ENCODE assay signal across 9 mouse cellular contexts in genomic region chr6:91901505-91901904, GRCm38 (mm10). TPM values are rescaled to one million over a fixed set of nuclear protein-coding genes. Genes with fewer than 3 reads are reported as not detected.
DNase-seq lines count a peak whose midpoint lies in the region; ATAC-seq and TF ChIP-seq lines count a peak whose summit lies in the region.
"Had no signal": no experiment of that assay in that cellular context is flagged by ENCODE, and none has a peak within 500 bp of the region (broad histone marks: within the 10 kb centered on the region; RNA-seq: fewer than 3 reads in every experiment).

No protein-coding gene starts in this region.

- H3K27ac ChIP-seq in ES-Bruce4 (ENCODE audit: insufficient read depth, low read length): no peak overlapping the region
- H3K27ac ChIP-seq in bone marrow macrophage, adult 2 months (ENCODE audit: insufficient read depth, low read depth, low read length): no peak overlapping the region
- H3K27ac ChIP-seq in embryonic facial prominence, embryonic 15.5 days (replicated peaks): no peak overlapping the region
- no peak overlapping the region for H3K27ac ChIP-seq in heart, embryonic 10.5 days
- H3K27ac ChIP-seq in liver, embryonic 14.5 days: no peak overlapping the region
- H3K27ac ChIP-seq: limb, embryonic 12.5 days had no signal

- H3K4me2 ChIP-seq in embryonic facial prominence, embryonic 15.5 days (replicated peaks): no peak overlapping the region
- no peak overlapping the region for H3K4me2 ChIP-seq in liver, embryonic 14.5 days (ENCODE audit: low read depth)
- H3K4me2 ChIP-seq: limb, embryonic 12.5 days had no signal

- 29% methylated on average over 5 of the region's 5 CpGs for WGBS in embryonic facial prominence, embryonic 15.5 days
- 40% methylated on average over 5 of the region's 5 CpGs for WGBS in heart, embryonic 10.5 days
- WGBS in liver, embryonic 14.5 days (ENCODE audit: insufficient replicate concordance): 37% methylated on average over 5 of the region's 5 CpGs

- no peak for TF ChIP-seq POLR2A in ES-Bruce4 (IDR thresholded peaks at IDR 0.05; ENCODE audit: insufficient read depth, low read length)
- TF ChIP-seq POLR2A in bone marrow macrophage, adult 2 months (IDR thresholded peaks at IDR 0.05; ENCODE audit: borderline replicate concordance, low read depth, low read length): no peak

- no peaks in the 10 kb centered on the region for H3K4me1 ChIP-seq in ES-Bruce4 (ENCODE audit: control insufficient read depth, insufficient read depth, low read length)
- H3K4me1 ChIP-seq in bone marrow macrophage, adult 2 months (ENCODE audit: control insufficient read depth, insufficient read depth, low read length): no peaks in the 10 kb centered on the region
- no peaks in the 10 kb centered on the region for H3K4me1 ChIP-seq in embryonic facial prominence, embryonic 15.5 days
- no peaks in the 10 kb centered on the region for H3K4me1 ChIP-seq in heart, embryonic 10.5 days
- no peaks in the 10 kb centered on the region for H3K4me1 ChIP-seq in liver, embryonic 14.5 days (replicated peaks; ENCODE audit: control insufficient read depth in 2 of 2, insufficient read depth in 2 of 2, low read length in 1 of 2)
- H3K4me1 ChIP-seq: limb, embryonic 12.5 days had no signal

- TF ChIP-seq EP300 in ES-Bruce4 (IDR thresholded peaks at IDR 0.05; ENCODE audit: insufficient read depth, low read depth, low read length): no peak
- no peak for TF ChIP-seq EP300 in liver, embryonic 14.5 days (IDR thresholded peaks at IDR 0.05; ENCODE audit: low read depth)

- H3K9ac ChIP-seq in ES-Bruce4 (ENCODE audit: low read depth, poor library complexity, severe bottlenecking): no peak overlapping the region
- H3K9ac ChIP-seq in embryonic facial prominence, embryonic 15.5 days: no peak overlapping the region
- no peak overlapping the region for H3K9ac ChIP-seq in liver, embryonic 14.5 days (replicated peaks)
- H3K9ac ChIP-seq: limb, embryonic 12.5 days had no signal

- TF ChIP-seq CTCF in ES-Bruce4 (IDR thresholded peaks at IDR 0.05; ENCODE audit: low read depth, low read length): peak; percentile 79
- peak; percentile 70 for TF ChIP-seq CTCF in bone marrow macrophage, adult 2 months (IDR thresholded peaks at IDR 0.05; ENCODE audit: low read depth, low read length)
- TF ChIP-seq CTCF in liver, embryonic 14.5 days (IDR thresholded peaks at IDR 0.05; ENCODE audit: low read depth): peak; percentile 85

- peak; percentile 85 for DNase-seq in heart, embryonic 10.5 days (ENCODE audit: low spot score)
- DNase-seq in kidney, postnatal 10 days: peak; percentile 88
- peak; percentile 47 to 55 (median 49) for DNase-seq in liver, embryonic 14.5 days (ENCODE audit: low read depth in 3 of 3, low spot score in 3 of 3)
- DNase-seq in ovary, postnatal 36 days (ENCODE audit: low spot score): peak; percentile 64
- peak; percentile 58 for DNase-seq in thymus, postnatal 25 days

- no peaks in the 10 kb centered on the region for H3K9me3 ChIP-seq in ES-Bruce4 (replicated peaks; ENCODE audit: control insufficient read depth, insufficient read depth, low read length, poor library complexity, severe bottlenecking)
- H3K9me3 ChIP-seq in embryonic facial prominence, embryonic 15.5 days (replicated peaks): no peaks in the 10 kb centered on the region
- no peaks in the 10 kb centered on the region for H3K9me3 ChIP-seq in heart, embryonic 10.5 days
- H3K9me3 ChIP-seq in liver, embryonic 14.5 days (ENCODE audit: control insufficient read depth, low read length): no peaks in the 10 kb centered on the region
- H3K9me3 ChIP-seq: limb, embryonic 12.5 days had no signal

- H3K4me3 ChIP-seq in ES-Bruce4 (ENCODE audit: low read depth, low read length): no peak overlapping the region
- H3K4me3 ChIP-seq in bone marrow macrophage, adult 2 months (ENCODE audit: insufficient read depth, low read length): no peak overlapping the region
- H3K4me3 ChIP-seq in embryonic facial prominence, embryonic 15.5 days (replicated peaks): no peak overlapping the region
- no peak overlapping the region for H3K4me3 ChIP-seq in heart, embryonic 10.5 days
- no peak overlapping the region for H3K4me3 ChIP-seq in liver, embryonic 14.5 days (ENCODE audit: insufficient read depth in 1 of 2, low read depth in 2 of 2, low read length in 2 of 2)
- H3K4me3 ChIP-seq: limb, embryonic 12.5 days had no signal

- H3K36me3 ChIP-seq in ES-Bruce4 (ENCODE audit: control insufficient read depth, insufficient read depth, low read length, poor library complexity, severe bottlenecking): peaks cover 18% of the 10 kb centered on the region
- H3K36me3 ChIP-seq in embryonic facial prominence, embryonic 15.5 days: peaks cover 42% of the 10 kb centered on the region
- H3K36me3 ChIP-seq in heart, embryonic 10.5 days: peaks cover 48% of the 10 kb centered on the region
- H3K36me3 ChIP-seq in liver, embryonic 14.5 days (replicated peaks; ENCODE audit: control insufficient read depth, insufficient read depth, low read depth): peaks cover 32% of the 10 kb centered on the region

- ATAC-seq in embryonic facial prominence, embryonic 15.5 days (ENCODE audit: insufficient number of reproducible peaks, low FRiP score, low TSS enrichment, low read depth): peak; percentile 54; the same call in 1 of the 2 replicates
- ATAC-seq in liver, embryonic 14.5 days (ENCODE audit: insufficient read depth): peak; percentile 28; the same call in 1 of the 2 replicates

- no peaks in the 10 kb centered on the region for H3K27me3 ChIP-seq in ES-Bruce4 (ENCODE audit: control insufficient read depth, insufficient read depth, low read length, poor library complexity, severe bottlenecking)
- no peaks in the 10 kb centered on the region for H3K27me3 ChIP-seq in embryonic facial prominence, embryonic 15.5 days
- H3K27me3 ChIP-seq in heart, embryonic 10.5 days (ENCODE audit: insufficient read depth, poor library complexity, severe bottlenecking): no peaks in the 10 kb centered on the region
- H3K27me3 ChIP-seq in liver, embryonic 14.5 days (ENCODE audit: control insufficient read depth, insufficient read depth, low read length): no peaks in the 10 kb centered on the region
- H3K27me3 ChIP-seq: limb, embryonic 12.5 days had no signal

RNA-seq across cellular contexts. Expression of gene 4930590J08Rik, which starts 1.1 kb away (rescaled TPM):
- polyA plus RNA-seq in ES-Bruce4 (2011; ENCODE audit: insufficient read depth, insufficient read length, low read depth, missing spikeins): 0.73 and 1.4 TPM in 2 replicates
- 0.46 TPM in 1 of 2 replicates, not detected in the other for polyA plus RNA-seq in bone marrow macrophage, adult 2 months (2012; ENCODE audit: insufficient read depth, insufficient read length, missing spikeins)
- polyA plus RNA-seq in embryonic facial prominence, embryonic 15.5 days (2015; fragmentation: Nextera tagmentation; extraction: Ambion mirVana): 0.24 and 0.47 TPM in 2 replicates
- 0.19 and 0.51 TPM in 2 replicates for polyA plus RNA-seq in heart, embryonic 10.5 days (2016; fragmentation: Nextera tagmentation; extraction: Ambion mirVana)
- polyA plus RNA-seq in liver, embryonic 14.5 days (2012; rRNA removed): 0.06 and 0.17 TPM in 2 replicates
- polyA plus RNA-seq in liver, embryonic 14.5 days (2014; fragmentation: Nextera tagmentation; extraction: Ambion mirVana): 0.11 TPM in 1 of 2 replicates, not detected in the other

RNA-seq across cellular contexts. Expression of gene Ccdc174, which starts 23.7 kb away (rescaled TPM):
- polyA plus RNA-seq in ES-Bruce4 (2011; ENCODE audit: insufficient read depth, insufficient read length, low read depth, missing spikeins): 20.1 and 21.5 TPM in 2 replicates
- 24.3 and 29.1 TPM in 2 replicates for polyA plus RNA-seq in bone marrow macrophage, adult 2 months (2012; ENCODE audit: insufficient read depth, insufficient read length, missing spikeins)
- 31.8 and 35.1 TPM in 2 replicates for polyA plus RNA-seq in embryonic facial prominence, embryonic 15.5 days (2015; fragmentation: Nextera tagmentation; extraction: Ambion mirVana)
- 22.1 and 26.2 TPM in 2 replicates for polyA plus RNA-seq in heart, embryonic 10.5 days (2016; fragmentation: Nextera tagmentation; extraction: Ambion mirVana)
- 3.6 and 6.8 TPM in 2 replicates for polyA plus RNA-seq in liver, embryonic 14.5 days (2012; rRNA removed)
- 10.9 and 13.9 TPM in 2 replicates for polyA plus RNA-seq in liver, embryonic 14.5 days (2014; fragmentation: Nextera tagmentation; extraction: Ambion mirVana)
